Mouse (Mus musculus) forebrain, embryonic 11.5 days (tissue): ENCODE results near the gene Otp. TPM values are rescaled to one million over a fixed set of nuclear protein-coding genes. Genes with fewer than 3 reads are reported as not detected.
A peak's percentile ranks its signal among the peaks of the same experiment; 100 is the strongest.

Experiments used
- ATAC-seq: fragments of 200-750 bp; cut with Nextera tagmentation; replicated peaks from 2 replicates; pipeline ENCODE4 v1.8.0; 2017; ENCODE audit warnings: moderate TSS enrichment; ENCODE audit not compliant: low FRiP score
- DNase-seq: peaks from one replicate; pipeline ENCODE4 v3.0.0-alpha.2; 2017; ENCODE audit warnings: low spot score
- H3K27ac ChIP-seq: fragments of 300-500 bp; sonication (generic); 2 replicates; pipeline ENCODE4 v1.5.1; 2014; ENCODE audit warnings: low read depth, low read length
- H3K27me3 ChIP-seq: fragments of 300-500 bp; sonication (generic); 2 replicates; pipeline ENCODE4 v1.6.1; 2014; ENCODE audit warnings: mild to moderate bottlenecking, low read length, mixed read lengths; ENCODE audit not compliant: control insufficient read depth, insufficient read depth
- H3K36me3 ChIP-seq: fragments of 300-500 bp; sonication (generic); 2 replicates; pipeline ENCODE4 v1.6.1; 2014; ENCODE audit warnings: mild to moderate bottlenecking, low read length, moderate library complexity, mixed read lengths; ENCODE audit not compliant: control insufficient read depth, insufficient read depth
- H3K4me1 ChIP-seq: fragments of 300-500 bp; sonication (generic); replicated peaks from 2 replicates; pipeline ENCODE4 v1.6.1; 2014; ENCODE audit warnings: low read length, mixed read lengths; ENCODE audit not compliant: control insufficient read depth, insufficient read depth
- H3K4me2 ChIP-seq: fragments of 300-500 bp; sonication (generic); 2 replicates; pipeline ENCODE4 v1.6.1; 2014; ENCODE audit warnings: low read depth, mild to moderate bottlenecking, low read length, moderate library complexity, mixed read lengths; ENCODE audit not compliant: severe bottlenecking
- H3K4me3 ChIP-seq: fragments of 300-500 bp; sonication (generic); 2 replicates; pipeline ENCODE4 v1.5.1; 2014; ENCODE audit warnings: low read depth, low read length
- H3K9ac ChIP-seq: fragments of 300-500 bp; sonication (generic); 2 replicates; pipeline ENCODE4 v1.6.1; 2014; ENCODE audit warnings: low read length
- H3K9me3 ChIP-seq: fragments of 300-500 bp; sonication (generic); 2 replicates; pipeline ENCODE4 v1.6.1; 2016; ENCODE audit warnings: low read length, mixed read lengths; ENCODE audit not compliant: control insufficient read depth
- WGBS: fragments of 180-500 bp; shearing (Covaris S2); extraction: QIAGEN DNeasy Blood & Tissue Kit; methylation state at CpG from one replicate; pipeline ENCODE4 v1.1.7; 2014; 5-methylcytosine and 5-hydroxymethylcytosine counted together
- polyA plus RNA-seq: library from polyadenylated mRNA; unstranded; fragments of >200 nt; fragmentation: Nextera tagmentation; extraction: Ambion mirVana; gene quantifications from 2 replicates; pipeline ENCODE4 v1.2.1, GENCODE M21; 2014

Gene Otp
- polyA plus RNA-seq, result 3.3 and 4.4 TPM in 2 replicates

GRCm38 (mm10) chr13:94875396-94875880 is at the start of gene Otp:
Gene Otp, plus strand, starts transcription at chr13:94875602.
- Histone ChIP-seq H3K4me3 (no peak within 1 kb of the TSS), H3K4me2 (no peak within 1 kb of the TSS), H3K9ac (no peak within 1 kb of the TSS), H3K36me3 (no peaks in the 10 kb centered on the region), H3K27ac (no peak within 1 kb of the TSS), H3K9me3 (no peaks in the 10 kb centered on the region), H3K27me3 (peaks cover 79% of the 10 kb centered on the region), H3K4me1 (peaks cover 6% of the 10 kb centered on the region)
- WGBS, result under 1% methylated on average over 30 of the region's 30 CpGs
- ATAC-seq, result peak; percentile 85
- peak; percentile 86 for DNase-seq

GRCm38 (mm10) chr13:94826389-94826788 is 49.0 kb upstream of the Otp start:
- no peak overlapping the region for H3K27ac ChIP-seq
- H3K4me3 ChIP-seq, result no peak overlapping the region
- no peaks in the 10 kb centered on the region for H3K4me1 ChIP-seq
- no peak overlapping the region for H3K9ac ChIP-seq
- H3K9me3 ChIP-seq, result no peaks in the 10 kb centered on the region
- no peaks in the 10 kb centered on the region for H3K36me3 ChIP-seq
- H3K27me3 ChIP-seq, result no peaks in the 10 kb centered on the region
- no peak for DNase-seq
- 95% methylated on average over 5 of the region's 5 CpGs for WGBS
- no peak for ATAC-seq
- no peak overlapping the region for H3K4me2 ChIP-seq

DNA sequence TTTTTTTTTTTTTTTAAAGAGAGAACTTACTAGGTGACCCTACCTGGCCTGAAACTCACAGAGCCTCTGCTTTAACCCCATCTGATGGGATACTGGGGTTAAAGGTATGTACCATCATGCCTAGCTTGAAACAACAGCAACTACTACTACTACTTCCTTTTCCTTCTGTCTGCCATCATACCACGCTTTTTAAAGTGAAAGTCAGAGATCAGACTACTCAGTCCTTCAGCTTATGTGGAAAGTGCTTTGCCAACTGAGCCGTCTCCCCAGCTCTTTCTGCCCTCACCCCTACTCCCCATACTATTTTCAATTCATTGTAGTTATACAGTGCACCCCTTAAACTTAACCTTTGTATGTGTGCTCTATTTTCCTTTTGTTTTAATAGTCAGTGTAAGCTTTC is 48.4 kb upstream of the Otp start:
- Histone ChIP-seq H3K4me1 (no peaks in the 10 kb centered on the region), H3K4me2 (no peak overlapping the region), H3K4me3 (no peak overlapping the region), H3K9ac (no peak overlapping the region), H3K36me3 (no peaks in the 10 kb centered on the region; the same call in 1 of the 2 replicates), H3K27me3 (no peaks in the 10 kb centered on the region), H3K9me3 (no peaks in the 10 kb centered on the region), H3K27ac (no peak overlapping the region)
- no peak for DNase-seq
- no peak for ATAC-seq
- 86% methylated on average over 2 of the region's 2 CpGs for WGBS

DNA sequence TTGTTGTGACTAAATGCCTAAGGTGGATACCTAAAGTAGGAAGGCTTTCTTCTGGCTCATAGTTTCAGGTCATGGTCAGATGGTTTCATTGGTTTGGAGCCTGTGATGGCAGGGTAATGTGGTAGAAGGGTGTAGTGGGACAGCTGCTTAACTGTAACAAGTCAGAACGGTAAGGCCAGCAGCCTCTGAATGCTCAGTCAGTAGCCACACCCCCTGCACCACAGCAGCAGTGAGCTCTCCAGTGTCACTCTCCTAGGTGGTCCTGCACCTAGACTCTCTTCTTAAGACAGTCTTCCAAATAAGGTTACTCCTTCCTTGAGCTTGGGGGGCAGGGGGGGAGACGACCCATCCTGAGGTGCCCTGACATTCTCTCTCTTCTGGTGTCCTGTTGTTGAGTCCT is 47.6 kb upstream of the Otp start:
- DNase-seq, result no peak
- Histone ChIP-seq H3K4me1 (no peaks in the 10 kb centered on the region), H3K27me3 (no peaks in the 10 kb centered on the region), H3K36me3 (no peaks in the 10 kb centered on the region; the same call in 1 of the 2 replicates), H3K27ac (no peak overlapping the region), H3K9ac (no peak overlapping the region), H3K4me3 (no peak overlapping the region), H3K9me3 (no peaks in the 10 kb centered on the region), H3K4me2 (no peak overlapping the region)
- 32% methylated on average over 2 of the region's 2 CpGs for WGBS
- no peak for ATAC-seq

DNA sequence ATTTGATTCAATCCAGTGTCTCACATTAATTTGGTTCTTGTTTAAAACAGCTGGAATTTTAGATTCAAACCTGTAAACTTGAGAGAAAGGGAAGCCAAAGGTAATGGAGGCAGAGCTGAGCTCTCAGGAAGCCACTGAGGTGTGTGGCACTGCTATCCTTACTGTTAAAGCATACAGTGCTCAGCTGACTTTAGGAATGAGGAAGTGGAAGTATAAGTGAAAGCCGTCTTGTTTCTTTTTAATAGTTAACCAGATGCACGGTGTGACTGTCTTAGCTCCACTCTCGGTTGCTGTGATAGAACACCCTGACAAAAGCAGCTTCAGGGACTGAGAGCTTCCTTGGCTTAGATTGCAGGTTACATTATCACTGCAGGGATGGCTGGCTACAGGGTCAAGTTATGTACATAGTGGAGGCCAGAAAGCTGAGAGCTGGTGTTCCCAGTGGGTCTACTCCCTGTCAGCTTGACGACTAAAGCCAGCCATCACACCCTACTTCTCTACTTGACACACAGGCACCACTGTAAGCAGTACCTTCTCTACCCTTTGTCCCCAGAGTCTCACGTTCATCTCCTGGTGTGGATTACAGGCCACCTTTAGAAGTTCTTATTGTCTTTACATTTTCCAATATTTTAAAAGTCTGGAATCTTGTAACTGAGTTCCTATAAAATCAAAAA is 37.2 kb upstream of the Otp start:
- ATAC-seq (no peak), DNase-seq (no peak)
- Histone ChIP-seq H3K9ac (no peak overlapping the region), H3K4me1 (no peaks in the 10 kb centered on the region), H3K36me3 (peaks cover 7% of the 10 kb centered on the region), H3K27me3 (no peaks in the 10 kb centered on the region), H3K4me2 (no peak overlapping the region), H3K4me3 (no peak overlapping the region), H3K27ac (no peak overlapping the region), H3K9me3 (no peaks in the 10 kb centered on the region)
- 85% methylated on average over 5 of the region's 5 CpGs for WGBS

DNA sequence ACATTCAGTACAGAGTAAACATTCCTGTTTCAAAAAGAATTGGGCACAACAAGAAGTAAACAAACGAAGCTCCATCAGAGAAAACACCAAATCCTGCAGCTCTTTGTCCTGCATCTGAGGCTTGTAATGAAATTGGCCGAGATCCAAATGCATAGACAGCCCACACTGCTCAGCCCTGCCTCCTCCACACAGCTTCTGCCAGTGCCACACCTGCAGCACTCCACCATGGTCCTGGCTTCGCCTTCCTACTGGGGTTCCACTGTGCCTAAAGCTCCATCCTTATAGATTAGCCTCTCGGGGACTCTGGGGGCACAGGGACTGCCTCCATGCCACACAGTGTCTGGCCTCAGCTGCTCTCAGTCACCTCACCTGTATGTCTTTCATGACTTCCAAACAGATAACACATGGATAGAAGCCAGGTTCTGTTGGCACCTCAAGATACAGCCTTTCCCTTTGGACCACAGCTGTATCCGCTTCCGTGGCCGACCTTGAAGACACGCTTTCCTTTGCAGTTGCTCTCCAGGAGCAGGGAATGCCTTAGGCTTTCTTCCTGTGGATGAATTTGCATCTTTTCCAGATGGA is 36.6 kb upstream of the Otp start:
- 88% methylated on average over 8 of the region's 8 CpGs for WGBS
- ATAC-seq (no peak), DNase-seq (no peak)
- Histone ChIP-seq H3K9me3 (no peaks in the 10 kb centered on the region), H3K36me3 (peaks cover 7% of the 10 kb centered on the region), H3K4me3 (no peak overlapping the region), H3K9ac (no peak overlapping the region), H3K4me2 (no peak overlapping the region), H3K27ac (no peak overlapping the region), H3K27me3 (no peaks in the 10 kb centered on the region), H3K4me1 (no peaks in the 10 kb centered on the region)

- Histone ChIP-seq H3K9me3 (no peaks in the 10 kb centered on the region), H3K4me2 (no peak overlapping the region), H3K9ac (no peak overlapping the region), H3K4me3 (no peak overlapping the region), H3K27me3 (no peaks in the 10 kb centered on the region), H3K27ac (no peak overlapping the region), H3K4me1 (no peaks in the 10 kb centered on the region), H3K36me3 (peaks cover 7% of the 10 kb centered on the region)
- no peak for DNase-seq
- ATAC-seq, result no peak
- 72% methylated on average over 5 of the region's 5 CpGs for WGBS
Observed at GRCm38 (mm10) chr13:94843236-94843635, 32.2 kb upstream of the Otp start.

DNA sequence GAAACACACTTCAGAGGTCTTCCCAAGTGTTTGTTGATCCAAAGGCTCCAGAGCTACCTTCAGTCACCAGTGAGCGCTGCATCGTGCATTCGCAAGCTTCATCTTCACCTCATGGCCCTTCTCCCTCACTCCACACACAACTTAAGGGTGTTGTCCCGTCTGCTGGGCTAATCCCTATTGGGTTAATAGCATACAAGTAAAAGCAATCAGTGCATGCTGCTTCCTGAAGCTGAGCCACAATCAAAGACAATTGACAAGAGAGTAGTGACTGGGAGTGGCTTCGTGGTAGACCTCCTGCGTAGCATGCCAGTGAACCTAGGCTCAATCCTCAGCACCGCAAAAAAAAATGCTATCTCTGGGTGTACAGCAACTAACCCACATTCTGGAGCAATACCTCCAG is 27.5 kb upstream of the Otp start:
- no peak overlapping the region for H3K4me2 ChIP-seq
- no peak for ATAC-seq
- H3K36me3 ChIP-seq, result no peaks in the 10 kb centered on the region
- no peak overlapping the region for H3K9ac ChIP-seq
- 69% methylated on average over 7 of the region's 7 CpGs for WGBS
- H3K9me3 ChIP-seq, result no peaks in the 10 kb centered on the region
- H3K27me3 ChIP-seq, result no peaks in the 10 kb centered on the region
- H3K27ac ChIP-seq, result no peak overlapping the region
- no peak for DNase-seq
- no peak overlapping the region for H3K4me3 ChIP-seq
- no peaks in the 10 kb centered on the region for H3K4me1 ChIP-seq

- H3K27ac ChIP-seq, result no peak overlapping the region
- DNase-seq, result no peak
Observed at GRCm38 (mm10) chr13:94849351-94849750, 26.1 kb upstream of the Otp start.

More at GRCm38 (mm10) chr13:94849351-94849750, 26.1 kb upstream of the Otp start:
- Histone ChIP-seq H3K4me1 (no peaks in the 10 kb centered on the region), H3K36me3 (no peaks in the 10 kb centered on the region), H3K9ac (no peak overlapping the region), H3K4me2 (no peak overlapping the region), H3K9me3 (no peaks in the 10 kb centered on the region), H3K27me3 (no peaks in the 10 kb centered on the region), H3K4me3 (no peak overlapping the region)
- no peak for ATAC-seq
- WGBS, result 76% methylated on average over 13 of the region's 13 CpGs
